Comparison of ENCODE assay signal across 19 mouse cellular contexts in the genomic region with DNA sequence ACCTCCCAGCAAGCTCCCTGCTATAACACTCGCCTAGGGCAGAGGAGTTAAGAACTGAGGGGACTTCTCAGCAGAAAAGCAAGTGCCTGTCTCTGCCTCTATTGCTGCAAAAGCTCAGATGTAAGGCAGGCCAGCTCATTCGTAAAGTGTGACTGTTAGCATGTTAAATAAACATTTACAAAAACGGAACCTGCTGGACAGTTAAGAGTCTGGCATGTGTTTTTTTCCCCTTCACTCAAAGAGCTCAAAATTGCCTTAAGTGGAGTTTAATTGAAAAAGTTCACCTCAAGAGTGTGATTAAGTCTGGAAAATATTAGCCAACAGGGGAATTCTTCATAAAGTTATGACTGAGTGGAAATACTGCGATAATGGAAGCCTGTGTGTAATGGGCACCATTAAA.
A peak's percentile ranks its signal among the peaks of the same experiment; 100 is the strongest.
DNase-seq lines count a peak whose midpoint lies in the region; ATAC-seq and TF ChIP-seq lines count a peak whose summit lies in the region.
"Had no signal": no experiment of that assay in that cellular context is flagged by ENCODE, and none has a peak within 500 bp of the region (broad histone marks: within the 10 kb centered on the region; RNA-seq: fewer than 3 reads in every experiment).

No protein-coding gene starts in this region.

- 0 out of 2 replicates have a peak overlapping the region, but pooled peaks have one; percentile 20 for H3K27ac ChIP-seq in limb, embryonic 12.5 days
- no peak overlapping the region for H3K27ac ChIP-seq in limb, embryonic 10.5 days
- H3K27ac ChIP-seq in limb, embryonic 14.5 days (replicated peaks; ENCODE audit: low read depth, low read length): 0 out of 2 replicates have a peak overlapping the region, but pooled peaks have one; percentile 22
- no peak overlapping the region for H3K27ac ChIP-seq in kidney, embryonic 14.5 days (ENCODE audit: low read depth, low read length)
- H3K27ac ChIP-seq in forebrain, embryonic 11.5 days (ENCODE audit: low read depth, low read length): no peak overlapping the region
- H3K27ac ChIP-seq: embryonic facial prominence, embryonic 15.5 days; forebrain, embryonic 12.5 days; gastrocnemius, adult 2 months; hindbrain, embryonic 15.5 days had no signal

- no peak overlapping the region for H3K4me3 ChIP-seq in limb, embryonic 12.5 days (replicated peaks)
- H3K4me3 ChIP-seq in limb, embryonic 10.5 days: no peak overlapping the region
- no peak overlapping the region for H3K4me3 ChIP-seq in limb, embryonic 14.5 days (replicated peaks; ENCODE audit: low read length)
- no peak overlapping the region for H3K4me3 ChIP-seq in kidney, embryonic 14.5 days (ENCODE audit: low read length)
- H3K4me3 ChIP-seq in forebrain, embryonic 11.5 days (ENCODE audit: low read depth, low read length): no peak overlapping the region
- H3K4me3 ChIP-seq: embryonic facial prominence, embryonic 15.5 days; erythroblast, embryonic 14.5 days; forebrain, embryonic 12.5 days; gastrocnemius, adult 2 months; heart, embryonic 12.5 days; hindbrain, embryonic 15.5 days had no signal

- no peak for DNase-seq in limb, embryonic 10.5 days (ENCODE audit: low spot score)
- peak; percentile 23 for DNase-seq in forelimb bud, embryonic 11.5 days (ENCODE audit: low read depth, low spot score)
- peak; percentile 43 for DNase-seq in limb, embryonic 14.5 days (ENCODE audit: low spot score)
- DNase-seq in lung, postnatal 25 days (ENCODE audit: low spot score): peak; percentile 35
- no peak for DNase-seq in forebrain, embryonic 11.5 days (ENCODE audit: low spot score)
- DNase-seq: adrenal gland, postnatal 25 days; gastrocnemius, adult 2 months; gastrocnemius, postnatal 25 days had no signal

- 27% methylated on average over 4 of the region's 4 CpGs for WGBS in limb, embryonic 12.5 days
- 63% methylated on average over 4 of the region's 4 CpGs for WGBS in limb, embryonic 10.5 days
- 27% methylated on average over 4 of the region's 4 CpGs for WGBS in limb, embryonic 14.5 days
- 55% methylated on average over 4 of the region's 4 CpGs for WGBS in kidney, embryonic 14.5 days
- 77% methylated on average over 4 of the region's 4 CpGs for WGBS in forebrain, embryonic 11.5 days

- no peak for TF ChIP-seq POLR2A in limb, embryonic 14.5 days (IDR thresholded peaks at IDR 0.05; ENCODE audit: borderline replicate concordance, extremely low read depth, insufficient read depth, insufficient read length)

- peaks cover 9% of the 10 kb centered on the region; the same call in 1 of the 2 replicates for H3K4me1 ChIP-seq in limb, embryonic 12.5 days (replicated peaks)
- peaks cover 9% of the 10 kb centered on the region; the same call in 1 of the 2 replicates for H3K4me1 ChIP-seq in limb, embryonic 10.5 days
- H3K4me1 ChIP-seq in limb, embryonic 14.5 days (ENCODE audit: control insufficient read depth, insufficient read depth, low read length): 0 out of 2 replicates have a peak, but pooled peaks cover 3% of the 10 kb centered on the region
- H3K4me1 ChIP-seq in kidney, embryonic 14.5 days (ENCODE audit: control insufficient read depth, insufficient read depth, low read length): no peaks in the 10 kb centered on the region
- no peaks in the 10 kb centered on the region for H3K4me1 ChIP-seq in forebrain, embryonic 11.5 days (replicated peaks; ENCODE audit: control insufficient read depth, insufficient read depth, low read length)
- H3K4me1 ChIP-seq: embryonic facial prominence, embryonic 15.5 days; forebrain, embryonic 12.5 days; hindbrain, embryonic 15.5 days had no signal

- H3K9me3 ChIP-seq in limb, embryonic 12.5 days: no peaks in the 10 kb centered on the region
- H3K9me3 ChIP-seq in limb, embryonic 10.5 days (replicated peaks): no peaks in the 10 kb centered on the region
- no peaks in the 10 kb centered on the region for H3K9me3 ChIP-seq in limb, embryonic 14.5 days (ENCODE audit: control insufficient read depth, low read length)
- no peaks in the 10 kb centered on the region for H3K9me3 ChIP-seq in kidney, embryonic 14.5 days (ENCODE audit: control insufficient read depth, low read length)
- no peaks in the 10 kb centered on the region for H3K9me3 ChIP-seq in forebrain, embryonic 11.5 days (ENCODE audit: control insufficient read depth, low read length)
- H3K9me3 ChIP-seq: embryonic facial prominence, embryonic 15.5 days; forebrain, embryonic 12.5 days; heart, embryonic 12.5 days; hindbrain, embryonic 15.5 days had no signal

- no peaks in the 10 kb centered on the region for H3K36me3 ChIP-seq in limb, embryonic 12.5 days
- no peaks in the 10 kb centered on the region for H3K36me3 ChIP-seq in limb, embryonic 10.5 days
- H3K36me3 ChIP-seq in limb, embryonic 14.5 days (ENCODE audit: control insufficient read depth, insufficient read depth, low read length): no peaks in the 10 kb centered on the region
- no peaks in the 10 kb centered on the region for H3K36me3 ChIP-seq in kidney, embryonic 14.5 days (ENCODE audit: control insufficient read depth, insufficient read depth, low read length)
- no peaks in the 10 kb centered on the region for H3K36me3 ChIP-seq in forebrain, embryonic 11.5 days (ENCODE audit: control insufficient read depth, insufficient read depth, low read length)
- H3K36me3 ChIP-seq: embryonic facial prominence, embryonic 15.5 days; forebrain, embryonic 12.5 days; heart, embryonic 12.5 days; hindbrain, embryonic 15.5 days had no signal

- ATAC-seq in limb, embryonic 12.5 days (ENCODE audit: insufficient number of reproducible peaks, insufficient read depth, low FRiP score, low TSS enrichment, low read depth): no peak
- ATAC-seq in limb, embryonic 14.5 days (ENCODE audit: low FRiP score, low read depth): no peak
- no peak for ATAC-seq in kidney, embryonic 14.5 days (ENCODE audit: low FRiP score, low TSS enrichment)
- ATAC-seq in forebrain, embryonic 11.5 days (replicated peaks; ENCODE audit: low FRiP score): no peak
- ATAC-seq: activated CD4-positive, CD25-positive, alpha-beta regulatory T cell, adult 4 months; forebrain, embryonic 16.5 days; Patski had no signal

- no peak overlapping the region for H3K4me2 ChIP-seq in limb, embryonic 12.5 days
- no peak overlapping the region for H3K4me2 ChIP-seq in limb, embryonic 14.5 days (replicated peaks; ENCODE audit: low read depth, low read length, severe bottlenecking)
- H3K4me2 ChIP-seq in kidney, embryonic 14.5 days (replicated peaks; ENCODE audit: low read depth, low read length): no peak overlapping the region
- no peak overlapping the region for H3K4me2 ChIP-seq in forebrain, embryonic 11.5 days (ENCODE audit: low read depth, low read length, severe bottlenecking)
- H3K4me2 ChIP-seq: embryonic facial prominence, embryonic 15.5 days; forebrain, embryonic 12.5 days; heart, embryonic 12.5 days; hindbrain, embryonic 15.5 days had no signal

- no peak overlapping the region for H3K9ac ChIP-seq in limb, embryonic 12.5 days (replicated peaks)
- no peak overlapping the region for H3K9ac ChIP-seq in limb, embryonic 14.5 days (ENCODE audit: low read depth, low read length, severe bottlenecking)
- no peak overlapping the region for H3K9ac ChIP-seq in kidney, embryonic 14.5 days (ENCODE audit: low read depth, low read length)
- no peak overlapping the region for H3K9ac ChIP-seq in forebrain, embryonic 11.5 days (ENCODE audit: low read length)
- H3K9ac ChIP-seq: embryonic facial prominence, embryonic 15.5 days; forebrain, embryonic 12.5 days; heart, embryonic 12.5 days; hindbrain, embryonic 15.5 days had no signal

- H3K27me3 ChIP-seq in limb, embryonic 12.5 days: no peaks in the 10 kb centered on the region; the same call in 1 of the 2 replicates
- 0 out of 2 replicates have a peak, but pooled peaks cover 6% of the 10 kb centered on the region for H3K27me3 ChIP-seq in limb, embryonic 10.5 days (ENCODE audit: low read depth, poor library complexity, severe bottlenecking)
- no peaks in the 10 kb centered on the region for H3K27me3 ChIP-seq in limb, embryonic 14.5 days (ENCODE audit: control insufficient read depth, insufficient read depth, low read length)
- H3K27me3 ChIP-seq in kidney, embryonic 14.5 days (ENCODE audit: control insufficient read depth, insufficient read depth, low read length): no peaks in the 10 kb centered on the region
- H3K27me3 ChIP-seq in forebrain, embryonic 11.5 days (ENCODE audit: control insufficient read depth, insufficient read depth, low read length): no peaks in the 10 kb centered on the region
- H3K27me3 ChIP-seq: CH12.LX; embryonic facial prominence, embryonic 15.5 days; hindbrain, embryonic 15.5 days had no signal

Comparison
In these comparisons a context has a peak if more than half of its experiments do, and no peak if none do; other contexts are left out.
1. H3K27ac ChIP-seq: peak in limb, embryonic 12.5 days (single experiment) and limb, embryonic 14.5 days (single experiment); none in limb, embryonic 10.5 days (single experiment), kidney, embryonic 14.5 days (single experiment) and forebrain, embryonic 11.5 days (single experiment).
2. DNase-seq: peak in forelimb bud, embryonic 11.5 days (single experiment), limb, embryonic 14.5 days (single experiment) and lung, postnatal 25 days (single experiment); none in limb, embryonic 10.5 days (single experiment) and forebrain, embryonic 11.5 days (single experiment).